Mouse (Mus musculus): ENCODE results near the gene Hivep3.

DNA sequence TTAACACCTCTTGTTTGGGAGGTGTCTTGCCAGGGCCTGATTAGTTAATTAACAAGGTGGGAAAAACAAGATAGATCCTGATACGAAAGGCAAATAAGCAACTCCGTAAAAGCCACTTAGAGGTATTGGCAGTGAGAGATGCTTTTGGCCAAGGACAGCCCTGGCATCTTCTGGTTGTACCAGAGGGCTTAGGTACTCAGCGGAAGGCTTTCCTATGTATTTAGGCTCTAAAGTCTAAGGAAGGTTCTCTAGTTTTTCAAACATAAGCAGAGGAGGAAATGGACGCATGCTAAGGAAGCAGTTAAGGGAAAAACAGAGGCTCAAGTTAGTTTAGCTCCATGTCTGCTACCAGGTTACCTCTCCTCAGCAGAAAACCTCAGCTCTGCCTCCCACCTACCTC, 768 bp downstream of the Hivep3 start:
- TF ChIP-seq SIN3A (IDR thresholded peaks at IDR 0.05; ENCODE audit: low read length) (no peak), SMC3 (IDR thresholded peaks at IDR 0.05; ENCODE audit: low read depth, low read length) (no peak), POLR2A (IDR thresholded peaks at IDR 0.05; ENCODE audit: control insufficient read depth in 1 of 2, insufficient read depth in 1 of 2, low read depth in 1 of 2, low read length in 2 of 2, poor library complexity in 1 of 2) (no peak), CTCF (IDR thresholded peaks at IDR 0.05 in 2 of 3, conservative IDR thresholded peaks at IDR 0.05 in 1 of 3; ENCODE audit: control insufficient read depth in 1 of 3, insufficient read depth in 1 of 3, low read depth in 2 of 3, low read length in 3 of 3, poor library complexity in 1 of 3, severe bottlenecking in 1 of 3) (no peak), KAT2A (conservative IDR thresholded peaks at IDR 0.05; ENCODE audit: low read depth, low read length) (no peak), USF1 (IDR thresholded peaks at IDR 0.05; ENCODE audit: low read depth, low read length) (no peak)

All from MEL (cell line).